Mouse (Mus musculus) neural tube, embryonic 11.5 days (tissue): ENCODE results near the gene Lclat1. TPM values are rescaled to one million over a fixed set of nuclear protein-coding genes. Genes with fewer than 3 reads are reported as not detected.

ENCODE experiments used
- ATAC-seq: fragments of 200-750 bp; cut with Nextera tagmentation; 2 replicates; pipeline ENCODE4 v1.8.0; 2017; ENCODE audit warnings: moderate number of reproducible peaks, mild to moderate bottlenecking, moderate TSS enrichment, moderate library complexity; ENCODE audit not compliant: insufficient read depth, low FRiP score, low TSS enrichment
- DNase-seq: peaks from one replicate; pipeline ENCODE4 v3.0.0-alpha.2; 2015; ENCODE audit warnings: low spot score
- H3K27ac ChIP-seq: fragments of 300-500 bp; sonication (generic); 2 replicates; pipeline ENCODE4 v1.5.1; 2014; ENCODE audit warnings: low read depth, mild to moderate bottlenecking, low read length
- H3K27me3 ChIP-seq: fragments of 300-500 bp; sonication (generic); 2 replicates; pipeline ENCODE4 v1.6.1; 2014; ENCODE audit warnings: mild to moderate bottlenecking, low read length, mixed read lengths; ENCODE audit not compliant: control insufficient read depth, insufficient read depth
- H3K36me3 ChIP-seq: fragments of 300-500 bp; sonication (generic); 2 replicates; pipeline ENCODE4 v1.6.1; 2014; ENCODE audit warnings: mild to moderate bottlenecking, low read length, moderate library complexity, mixed read lengths; ENCODE audit not compliant: control insufficient read depth, insufficient read depth
- H3K4me1 ChIP-seq: fragments of 300-500 bp; sonication (generic); 2 replicates; pipeline ENCODE4 v1.6.1; 2014; ENCODE audit warnings: low read length, mixed read lengths; ENCODE audit not compliant: control insufficient read depth, insufficient read depth
- H3K4me2 ChIP-seq: fragments of 300-500 bp; sonication (generic); 2 replicates; pipeline ENCODE4 v1.6.1; 2014; ENCODE audit warnings: low read depth, mild to moderate bottlenecking, moderate library complexity
- H3K4me3 ChIP-seq: fragments of 300-500 bp; sonication (generic); 2 replicates; pipeline ENCODE4 v1.5.1; 2014; ENCODE audit warnings: low read depth, low read length
- H3K9ac ChIP-seq: fragments of 300-500 bp; sonication (generic); 2 replicates; pipeline ENCODE4 v1.6.1; 2014; ENCODE audit warnings: mild to moderate bottlenecking, low read length
- H3K9me3 ChIP-seq: fragments of 300-500 bp; sonication (generic); 2 replicates; pipeline ENCODE4 v1.6.1; 2016; ENCODE audit warnings: low read length; ENCODE audit not compliant: control insufficient read depth
- WGBS: fragments of 180-500 bp; shearing (Covaris S2); extraction: QIAGEN DNeasy Blood & Tissue Kit; methylation state at CpG from one replicate; pipeline ENCODE4 v1.1.7; 2014; 5-methylcytosine and 5-hydroxymethylcytosine counted together
- polyA plus RNA-seq: library from polyadenylated mRNA; unstranded; fragments of >200 nt; fragmentation: Nextera tagmentation; extraction: Ambion mirVana; gene quantifications from 2 replicates; pipeline ENCODE4 v1.2.1, GENCODE M21; 2014

Gene Lclat1
- polyA plus RNA-seq, 1 experiment from 2014 or later: 15.8 TPM

- Histone ChIP-seq H3K4me2 (no peak overlapping the region), H3K9ac (no peak overlapping the region), H3K4me3 (no peak overlapping the region), H3K9me3 (no peaks in the 10 kb centered on the region), H3K36me3 (no peaks in the 10 kb centered on the region), H3K4me1 (no peaks in the 10 kb centered on the region), H3K27ac (no peak overlapping the region), H3K27me3 (no peaks in the 10 kb centered on the region)
- DNase-seq (no peak), ATAC-seq (no peak)
- 91% methylated on average over 2 of the region's 2 CpGs for WGBS
Measured at GRCm38 (mm10) chr17:73164121-73164520, 56.3 kb downstream of the Lclat1 start.

GRCm38 (mm10) chr17:73169461-73169860 lies 61.7 kb downstream of the Lclat1 start:
- H3K36me3 ChIP-seq: no peaks in the 10 kb centered on the region
- DNase-seq (no peak), ATAC-seq (no peak)
- 96% methylated on average over 7 of the region's 7 CpGs for WGBS
- no peak overlapping the region for H3K4me3 ChIP-seq
- H3K9me3 ChIP-seq: no peaks in the 10 kb centered on the region
- no peaks in the 10 kb centered on the region for H3K4me1 ChIP-seq
- no peak overlapping the region for H3K4me2 ChIP-seq
- no peak overlapping the region for H3K9ac ChIP-seq
- H3K27ac ChIP-seq: no peak overlapping the region
- H3K27me3 ChIP-seq: no peaks in the 10 kb centered on the region

- Histone ChIP-seq H3K27me3 (no peaks in the 10 kb centered on the region), H3K4me2 (no peak overlapping the region), H3K9ac (no peak overlapping the region), H3K4me1 (no peaks in the 10 kb centered on the region), H3K9me3 (no peaks in the 10 kb centered on the region), H3K36me3 (no peaks in the 10 kb centered on the region), H3K27ac (no peak overlapping the region), H3K4me3 (no peak overlapping the region)
- WGBS: 96% methylated on average over 5 of the region's 5 CpGs
- ATAC-seq (no peak), DNase-seq (no peak)
Measured at GRCm38 (mm10) chr17:73170141-73170540, 62.4 kb downstream of the Lclat1 start.

GRCm38 (mm10) chr17:73174083-73174562 lies 66.3 kb downstream of the Lclat1 start:
- DNase-seq (peak; percentile 34), ATAC-seq (no peak)
- no peaks in the 10 kb centered on the region for H3K9me3 ChIP-seq
- no peaks in the 10 kb centered on the region for H3K4me1 ChIP-seq
- no peaks in the 10 kb centered on the region for H3K36me3 ChIP-seq
- no peak overlapping the region for H3K27ac ChIP-seq
- no peaks in the 10 kb centered on the region for H3K27me3 ChIP-seq
- H3K4me2 ChIP-seq: no peak overlapping the region
- no peak overlapping the region for H3K9ac ChIP-seq
- H3K4me3 ChIP-seq: no peak overlapping the region
- 70% methylated on average over 5 of the region's 5 CpGs for WGBS

GRCm38 (mm10) chr17:73175720-73176119 lies 67.9 kb downstream of the Lclat1 start:
- 74% methylated on average over 5 of the region's 5 CpGs for WGBS
- H3K27ac ChIP-seq: no peak overlapping the region

GRCm38 (mm10) chr17:73177079-73177478 lies 69.3 kb downstream of the Lclat1 start:
- no peaks in the 10 kb centered on the region for H3K4me1 ChIP-seq

More at GRCm38 (mm10) chr17:73175720-73176119, 67.9 kb downstream of the Lclat1 start:
- no peaks in the 10 kb centered on the region for H3K36me3 ChIP-seq
- no peaks in the 10 kb centered on the region for H3K27me3 ChIP-seq
- no peak overlapping the region for H3K9ac ChIP-seq
- no peaks in the 10 kb centered on the region for H3K9me3 ChIP-seq
- no peak for DNase-seq
- no peak for ATAC-seq
- H3K4me2 ChIP-seq: no peak overlapping the region
- H3K4me3 ChIP-seq: no peak overlapping the region
- no peaks in the 10 kb centered on the region for H3K4me1 ChIP-seq

GRCm38 (mm10) chr17:73186929-73187328 lies 79.1 kb downstream of the Lclat1 start:
- Histone ChIP-seq H3K4me2 (no peak overlapping the region), H3K9me3 (no peaks in the 10 kb centered on the region), H3K9ac (no peak overlapping the region), H3K4me3 (no peak overlapping the region), H3K27ac (no peak overlapping the region), H3K36me3 (no peaks in the 10 kb centered on the region), H3K4me1 (no peaks in the 10 kb centered on the region), H3K27me3 (no peaks in the 10 kb centered on the region)
- ATAC-seq (no peak), DNase-seq (no peak)
- WGBS: 91% methylated on average over 5 of the region's 5 CpGs

More at GRCm38 (mm10) chr17:73177079-73177478, 69.3 kb downstream of the Lclat1 start:
- ATAC-seq (no peak), DNase-seq (no peak)
- H3K4me3 ChIP-seq: no peak overlapping the region
- H3K9me3 ChIP-seq: no peaks in the 10 kb centered on the region
- no peak overlapping the region for H3K4me2 ChIP-seq
- H3K27me3 ChIP-seq: no peaks in the 10 kb centered on the region
- 85% methylated on average over 4 of the region's 4 CpGs for WGBS
- no peak overlapping the region for H3K27ac ChIP-seq
- H3K9ac ChIP-seq: no peak overlapping the region
- H3K36me3 ChIP-seq: no peaks in the 10 kb centered on the region

- Histone ChIP-seq H3K9ac (no peak overlapping the region), H3K4me3 (no peak overlapping the region), H3K9me3 (no peaks in the 10 kb centered on the region), H3K27me3 (no peaks in the 10 kb centered on the region), H3K4me2 (no peak overlapping the region), H3K27ac (no peak overlapping the region), H3K4me1 (no peaks in the 10 kb centered on the region), H3K36me3 (no peaks in the 10 kb centered on the region)
- WGBS: 86% methylated on average over 6 of the region's 6 CpGs
- DNase-seq (no peak), ATAC-seq (no peak)
Measured at GRCm38 (mm10) chr17:73194146-73194545, 86.4 kb downstream of the Lclat1 start.

GRCm38 (mm10) chr17:73194575-73194974 lies 86.8 kb downstream of the Lclat1 start:
- no peak overlapping the region for H3K27ac ChIP-seq
- H3K36me3 ChIP-seq: no peaks in the 10 kb centered on the region
- no peaks in the 10 kb centered on the region for H3K9me3 ChIP-seq
- no peak for ATAC-seq
- no peaks in the 10 kb centered on the region for H3K4me1 ChIP-seq
- 91% methylated on average over 6 of the region's 6 CpGs for WGBS
- no peaks in the 10 kb centered on the region for H3K27me3 ChIP-seq
- H3K4me2 ChIP-seq: no peak overlapping the region
- H3K4me3 ChIP-seq: no peak overlapping the region
- H3K9ac ChIP-seq: no peak overlapping the region
- DNase-seq: no peak
